Mouse (Mus musculus) hindbrain, embryonic 14.5 days (tissue): ENCODE measurements around the gene Adad2. TPM values are rescaled to one million over a fixed set of nuclear protein-coding genes. Genes with fewer than 3 reads are reported as not detected.

ENCODE experiments used
- ATAC-seq: fragments of 200-750 bp; cut with Nextera tagmentation; 2 replicates; pipeline ENCODE4 v1.8.0; 2017; ENCODE audit warnings: moderate number of reproducible peaks, mild to moderate bottlenecking, moderate TSS enrichment, moderate library complexity; ENCODE audit not compliant: low FRiP score
- DNase-seq: peaks from one replicate; pipeline ENCODE4 v3.0.0-alpha.2; 2015; ENCODE audit warnings: low spot score
- H3K27ac ChIP-seq: fragments of 300-500 bp; sonication (generic); 2 replicates; pipeline ENCODE4 v1.5.1; 2014; ENCODE audit warnings: mild to moderate bottlenecking, moderate library complexity
- H3K27me3 ChIP-seq: fragments of 300-500 bp; sonication (generic); 2 replicates; pipeline ENCODE4 v1.6.1; 2014; ENCODE audit warnings: mild to moderate bottlenecking, low read length, mixed read lengths; ENCODE audit not compliant: control insufficient read depth, insufficient read depth
- H3K36me3 ChIP-seq: fragments of 300-500 bp; sonication (generic); replicated peaks from 2 replicates; pipeline ENCODE4 v1.6.1; 2014; ENCODE audit not compliant: control insufficient read depth, insufficient read depth
- H3K4me1 ChIP-seq: fragments of 300-500 bp; sonication (generic); replicated peaks from 2 replicates; pipeline ENCODE4 v1.6.1; 2014; ENCODE audit warnings: antibody characterized with exemption, low read length, mixed read lengths; ENCODE audit not compliant: control insufficient read depth, insufficient read depth
- H3K4me2 ChIP-seq: fragments of 300-500 bp; sonication (generic); replicated peaks from 2 replicates; pipeline ENCODE4 v1.6.1; 2014; ENCODE audit warnings: mild to moderate bottlenecking, moderate library complexity
- H3K4me3 ChIP-seq: fragments of 300-500 bp; sonication (generic); replicated peaks from 2 replicates; pipeline ENCODE4 v1.5.1; 2014; ENCODE audit warnings: mild to moderate bottlenecking, low read length
- H3K9ac ChIP-seq: fragments of 300-500 bp; sonication (generic); 2 replicates; pipeline ENCODE4 v1.6.1; 2014
- H3K9me3 ChIP-seq: fragments of 300-500 bp; sonication (generic); 2 replicates; pipeline ENCODE4 v1.6.1; 2016; ENCODE audit warnings: low read length; ENCODE audit not compliant: control insufficient read depth
- WGBS: fragments of 180-500 bp; shearing (Covaris S2); extraction: QIAGEN DNeasy Blood & Tissue Kit; methylation state at CpG from one replicate; pipeline ENCODE4 v1.1.7; 2014; 5-methylcytosine and 5-hydroxymethylcytosine counted together
- polyA plus RNA-seq: library from polyadenylated mRNA; unstranded; fragments of >200 nt; fragmentation: Nextera tagmentation; extraction: Ambion mirVana; gene quantifications from 2 replicates; pipeline ENCODE4 v1.2.1, GENCODE M21; 2014

Adad2 gene
- polyA plus RNA-seq, 1 experiment from 2014 or later, result not detected

- H3K36me3 ChIP-seq, result peaks cover 31% of the 10 kb centered on the region
- no peaks in the 10 kb centered on the region for H3K27me3 ChIP-seq
- H3K4me2 ChIP-seq, result peak overlapping the region; percentile 70
- ATAC-seq (no peak), DNase-seq (no peak)
- H3K27ac ChIP-seq, result no peak overlapping the region
- peaks cover 7% of the 10 kb centered on the region for H3K4me1 ChIP-seq
- H3K4me3 ChIP-seq, result peak overlapping the region; percentile 82
- H3K9me3 ChIP-seq, result no peaks in the 10 kb centered on the region
- H3K9ac ChIP-seq, result peak overlapping the region; percentile 81
- 50% methylated on average over 12 of the region's 12 CpGs for WGBS
Observed at GRCm38 (mm10) chr8:119604398-119604803, 8.1 kb upstream of the Adad2 start.

- DNase-seq, result peak; percentile 98
- H3K9me3 ChIP-seq, result no peaks in the 10 kb centered on the region
- H3K27ac ChIP-seq, result 0 out of 2 replicates have a peak within 1 kb of the TSS, but pooled peaks have one; percentile 21
- H3K27me3 ChIP-seq, result no peaks in the 10 kb centered on the region
- peak within 1 kb of the TSS; percentile 82 for H3K4me3 ChIP-seq
- peak within 1 kb of the TSS; percentile 70 for H3K4me2 ChIP-seq
- peaks cover 7% of the 10 kb centered on the region for H3K4me1 ChIP-seq
- peak; percentile 86 for ATAC-seq
- peaks cover 25% of the 10 kb centered on the region for H3K36me3 ChIP-seq
- peak within 1 kb of the TSS; percentile 81 for H3K9ac ChIP-seq
- under 1% methylated on average over 23 of the region's 23 CpGs for WGBS
Observed at GRCm38 (mm10) chr8:119604996-119605395, 7.6 kb upstream of the Adad2 start, which contains the start of gene Taf1c. Taf1c (minus strand) TSS chr8:119605222.

GRCm38 (mm10) chr8:119606224-119606623 lies 6.3 kb upstream of the Adad2 start:
- H3K9ac ChIP-seq, result no peak overlapping the region
- 86% methylated on average over 2 of the region's 2 CpGs for WGBS
- no peaks in the 10 kb centered on the region for H3K9me3 ChIP-seq
- peaks cover 13% of the 10 kb centered on the region for H3K36me3 ChIP-seq
- peaks cover 7% of the 10 kb centered on the region for H3K4me1 ChIP-seq
- H3K27ac ChIP-seq, result no peak overlapping the region
- no peak for ATAC-seq
- no peaks in the 10 kb centered on the region for H3K27me3 ChIP-seq
- H3K4me2 ChIP-seq, result no peak overlapping the region
- no peak for DNase-seq
- H3K4me3 ChIP-seq, result no peak overlapping the region

GRCm38 (mm10) chr8:119615096-119615495 lies 2.5 kb downstream of the Adad2 start:
- Histone ChIP-seq H3K9ac (no peak overlapping the region), H3K36me3 (no peaks in the 10 kb centered on the region), H3K27me3 (no peaks in the 10 kb centered on the region), H3K27ac (no peak overlapping the region), H3K4me2 (no peak overlapping the region), H3K9me3 (no peaks in the 10 kb centered on the region), H3K4me1 (no peaks in the 10 kb centered on the region), H3K4me3 (no peak overlapping the region)
- 71% methylated on average over 14 of the region's 14 CpGs for WGBS
- no peak for ATAC-seq
- DNase-seq, result no peak

- ATAC-seq (no peak), DNase-seq (no peak)
- no peaks in the 10 kb centered on the region for H3K36me3 ChIP-seq
- H3K4me1 ChIP-seq, result no peaks in the 10 kb centered on the region
- no peak overlapping the region for H3K27ac ChIP-seq
- no peaks in the 10 kb centered on the region for H3K9me3 ChIP-seq
- WGBS, result 71% methylated on average over 7 of the region's 7 CpGs
- H3K4me3 ChIP-seq, result no peak overlapping the region
- H3K27me3 ChIP-seq, result no peaks in the 10 kb centered on the region
- H3K9ac ChIP-seq, result no peak overlapping the region
- no peak overlapping the region for H3K4me2 ChIP-seq
Observed at GRCm38 (mm10) chr8:119616358-119616757, 3.8 kb downstream of the Adad2 start.

- WGBS, result 88% methylated on average over 4 of the region's 4 CpGs
Observed at GRCm38 (mm10) chr8:119616811-119617210, 4.3 kb downstream of the Adad2 start.

GRCm38 (mm10) chr8:119617586-119617985 lies 5.0 kb downstream of the Adad2 start:
- no peak overlapping the region for H3K4me3 ChIP-seq
- no peak overlapping the region for H3K4me2 ChIP-seq
- H3K36me3 ChIP-seq, result no peaks in the 10 kb centered on the region
- WGBS, result 95% methylated on average over 5 of the region's 5 CpGs
- H3K27me3 ChIP-seq, result no peaks in the 10 kb centered on the region
- ATAC-seq (no peak), DNase-seq (no peak)
- no peak overlapping the region for H3K9ac ChIP-seq
- no peaks in the 10 kb centered on the region for H3K4me1 ChIP-seq
- H3K9me3 ChIP-seq, result no peaks in the 10 kb centered on the region
- H3K27ac ChIP-seq, result no peak overlapping the region

More at GRCm38 (mm10) chr8:119616811-119617210, 4.3 kb downstream of the Adad2 start:
- Histone ChIP-seq H3K27ac (no peak overlapping the region), H3K4me2 (no peak overlapping the region), H3K9me3 (no peaks in the 10 kb centered on the region), H3K27me3 (no peaks in the 10 kb centered on the region), H3K9ac (no peak overlapping the region), H3K36me3 (no peaks in the 10 kb centered on the region), H3K4me1 (no peaks in the 10 kb centered on the region), H3K4me3 (no peak overlapping the region)
- DNase-seq (no peak), ATAC-seq (no peak)

- WGBS, result 73% methylated on average over 5 of the region's 5 CpGs
- no peak for ATAC-seq
- no peak overlapping the region for H3K4me2 ChIP-seq
Observed at GRCm38 (mm10) chr8:119618887-119619286, 6.3 kb downstream of the Adad2 start.

GRCm38 (mm10) chr8:119620116-119620840 lies 7.7 kb downstream of the Adad2 start:
- H3K27ac ChIP-seq, result no peak overlapping the region
- WGBS, result 70% methylated on average over 6 of the region's 6 CpGs
- H3K4me3 ChIP-seq, result no peak overlapping the region
- DNase-seq (no peak), ATAC-seq (no peak)
- H3K4me1 ChIP-seq, result no peaks in the 10 kb centered on the region
- H3K4me2 ChIP-seq, result no peak overlapping the region
- H3K9ac ChIP-seq, result no peak overlapping the region
- H3K9me3 ChIP-seq, result no peaks in the 10 kb centered on the region
- H3K27me3 ChIP-seq, result no peaks in the 10 kb centered on the region
- no peaks in the 10 kb centered on the region for H3K36me3 ChIP-seq

More at GRCm38 (mm10) chr8:119618887-119619286, 6.3 kb downstream of the Adad2 start:
- Histone ChIP-seq H3K36me3 (no peaks in the 10 kb centered on the region), H3K27ac (no peak overlapping the region), H3K4me3 (no peak overlapping the region), H3K4me1 (no peaks in the 10 kb centered on the region), H3K27me3 (no peaks in the 10 kb centered on the region), H3K9ac (no peak overlapping the region), H3K9me3 (no peaks in the 10 kb centered on the region)
- DNase-seq, result no peak
